Mouse (Mus musculus): ENCODE data around the gene Gzmb.
"Not testable (repeated sequence)": the region's sequence is repeated elsewhere in the genome, so short reads cannot be mapped to it uniquely, and the experiment has no call there.

Gene Gzmb

DNA sequence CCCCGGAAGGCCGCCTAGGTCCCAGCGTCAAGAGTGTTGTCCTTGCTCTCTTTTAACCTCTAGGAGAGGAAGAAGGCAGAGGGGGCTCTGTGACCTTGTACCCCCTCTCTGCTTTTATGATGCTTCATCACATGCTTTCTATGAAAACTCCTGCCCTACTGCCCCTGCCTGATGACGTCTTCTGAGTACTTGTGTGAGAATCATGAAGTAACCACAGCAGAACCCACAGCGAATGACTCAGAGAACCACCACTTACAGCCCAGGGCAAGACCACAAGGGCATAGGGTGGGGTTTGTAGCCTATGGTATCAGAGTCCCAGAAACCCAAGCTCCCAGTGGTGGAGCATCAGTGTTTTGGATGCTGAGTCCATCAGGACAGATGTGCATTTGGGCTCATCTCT lies at the start of gene Gzmb:
Gene Gzmb, minus strand, starts transcription at position 108 of the 400 bp plus-strand sequence.
- no peak for DNase-seq (ENCODE audit: low spot score in 2 of 2)

GRCm38 (mm10) chr14:56311801-56312200 lies 49.7 kb upstream of the Gzmb start:
- not testable (repeated sequence) for DNase-seq (ENCODE audit: low spot score in 2 of 2)

DNA sequence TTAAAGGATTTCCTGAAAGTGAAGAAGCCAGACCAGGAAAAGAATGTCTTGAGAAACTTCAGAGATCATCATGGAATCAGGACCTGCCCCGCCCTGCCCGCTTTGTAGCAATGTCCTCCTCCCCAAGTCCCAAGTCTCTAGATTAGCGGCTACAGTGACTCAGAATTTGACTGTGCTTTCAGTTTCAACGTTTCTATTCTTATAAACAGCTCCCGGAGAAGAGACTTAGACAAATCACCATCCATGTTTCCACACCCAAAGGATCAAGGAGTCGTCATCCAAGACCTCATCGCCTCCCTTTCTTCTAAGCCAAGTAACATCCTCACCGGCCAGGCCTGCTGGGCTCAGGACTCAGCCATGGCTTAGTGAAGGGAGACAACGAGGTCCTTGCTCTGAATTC lies 48.2 kb upstream of the Gzmb start:
- no peak for DNase-seq (ENCODE audit: low spot score in 2 of 2)

DNA sequence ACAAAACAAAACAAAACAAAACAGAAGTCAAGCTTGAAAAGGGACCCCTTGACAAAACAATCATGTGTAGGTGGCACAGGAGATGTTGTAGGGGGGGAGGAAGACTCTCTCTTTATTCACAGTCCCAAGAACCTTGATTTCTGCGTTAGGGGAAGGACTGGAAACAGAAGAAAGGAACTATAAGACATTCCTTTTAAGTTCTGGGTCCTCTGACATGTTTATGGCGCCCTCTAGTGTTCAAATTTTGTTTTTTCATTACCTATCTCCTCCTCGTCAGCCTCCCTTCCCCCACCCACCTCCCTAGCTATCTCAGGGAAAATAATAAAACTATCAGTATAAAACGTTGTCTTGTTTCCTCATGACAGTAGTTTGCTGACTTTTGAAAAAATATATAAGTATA lies 42.1 kb upstream of the Gzmb start:
- DNase-seq (ENCODE audit: low spot score in 2 of 2): no peak

- no peak for DNase-seq (ENCODE audit: low spot score in 2 of 2)
These were observed 41.5 kb upstream of the Gzmb start for GRCm38 (mm10) chr14:56303506-56304025.

DNA sequence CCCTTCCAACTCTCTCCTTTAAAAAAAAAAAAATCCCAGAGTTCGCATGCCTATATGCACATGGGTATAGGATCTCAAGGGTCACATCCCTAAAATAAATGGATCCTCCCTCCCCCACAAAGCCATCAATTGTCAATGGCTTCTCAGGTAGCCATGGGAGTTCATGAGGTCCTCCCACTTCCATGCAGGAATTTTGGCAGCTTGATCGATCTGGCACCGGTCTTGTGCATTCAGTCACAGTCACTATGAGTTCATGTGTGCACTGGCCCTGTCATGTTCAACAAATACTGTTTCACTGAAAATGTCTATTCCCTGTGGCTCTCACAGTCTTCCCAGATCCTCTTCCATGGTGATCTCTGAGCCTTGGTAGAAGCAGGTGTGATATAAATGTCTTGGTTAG lies 40.0 kb upstream of the Gzmb start:
- no peak for DNase-seq (ENCODE audit: low spot score in 2 of 2)

DNA sequence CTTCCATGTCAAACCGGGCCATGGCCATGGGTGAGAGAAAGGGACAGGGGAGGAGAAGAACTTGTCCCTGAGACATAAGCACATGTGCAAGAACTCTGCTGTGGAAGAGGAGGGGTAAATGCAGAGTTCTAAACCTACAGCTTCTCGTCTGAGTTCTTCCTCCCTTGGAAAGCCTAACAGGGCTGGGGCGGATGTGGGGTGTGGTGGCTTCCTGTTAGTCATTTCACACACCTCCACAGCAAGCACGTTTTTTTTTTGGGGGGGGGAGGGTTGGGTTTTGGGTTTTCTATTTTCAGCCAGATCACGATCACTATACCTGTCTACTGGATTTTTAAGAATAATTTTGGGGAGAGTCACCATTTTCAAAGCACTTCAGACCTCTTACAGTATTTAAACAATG lies 34.7 kb upstream of the Gzmb start:
- DNase-seq (ENCODE audit: low spot score in 2 of 2): no peak

- no peak for DNase-seq (ENCODE audit: low spot score in 2 of 2)
These were observed 34.0 kb upstream of the Gzmb start for GRCm38 (mm10) chr14:56296106-56296505.

DNA sequence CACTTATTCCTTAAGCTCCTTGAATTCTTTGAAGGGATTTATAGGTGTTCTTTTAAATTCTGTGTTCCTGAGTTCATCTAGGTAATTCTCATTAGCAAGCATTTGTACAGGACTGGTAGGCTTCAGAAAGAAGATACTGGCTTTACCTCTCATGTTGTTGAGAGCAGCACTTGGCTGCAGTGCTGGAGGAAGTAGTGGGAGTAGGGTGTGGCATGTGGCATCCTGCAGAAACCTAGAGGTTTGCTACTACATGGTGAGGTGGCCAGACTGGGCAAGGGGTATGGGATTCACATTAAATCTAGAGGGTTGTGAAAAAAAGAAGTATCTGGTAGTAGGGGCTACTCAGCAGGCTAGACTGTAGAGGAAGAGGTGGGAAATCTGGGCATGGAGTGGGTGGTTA lies 31.1 kb upstream of the Gzmb start:
- DNase-seq (ENCODE audit: low spot score in 2 of 2): no peak

GRCm38 (mm10) chr14:56288651-56289050 lies 26.6 kb upstream of the Gzmb start:
- DNase-seq (ENCODE audit: low spot score in 2 of 2): no peak

- DNase-seq (ENCODE audit: low spot score in 2 of 2): no peak
These were observed 25.7 kb upstream of the Gzmb start for GRCm38 (mm10) chr14:56287806-56288205.

DNA sequence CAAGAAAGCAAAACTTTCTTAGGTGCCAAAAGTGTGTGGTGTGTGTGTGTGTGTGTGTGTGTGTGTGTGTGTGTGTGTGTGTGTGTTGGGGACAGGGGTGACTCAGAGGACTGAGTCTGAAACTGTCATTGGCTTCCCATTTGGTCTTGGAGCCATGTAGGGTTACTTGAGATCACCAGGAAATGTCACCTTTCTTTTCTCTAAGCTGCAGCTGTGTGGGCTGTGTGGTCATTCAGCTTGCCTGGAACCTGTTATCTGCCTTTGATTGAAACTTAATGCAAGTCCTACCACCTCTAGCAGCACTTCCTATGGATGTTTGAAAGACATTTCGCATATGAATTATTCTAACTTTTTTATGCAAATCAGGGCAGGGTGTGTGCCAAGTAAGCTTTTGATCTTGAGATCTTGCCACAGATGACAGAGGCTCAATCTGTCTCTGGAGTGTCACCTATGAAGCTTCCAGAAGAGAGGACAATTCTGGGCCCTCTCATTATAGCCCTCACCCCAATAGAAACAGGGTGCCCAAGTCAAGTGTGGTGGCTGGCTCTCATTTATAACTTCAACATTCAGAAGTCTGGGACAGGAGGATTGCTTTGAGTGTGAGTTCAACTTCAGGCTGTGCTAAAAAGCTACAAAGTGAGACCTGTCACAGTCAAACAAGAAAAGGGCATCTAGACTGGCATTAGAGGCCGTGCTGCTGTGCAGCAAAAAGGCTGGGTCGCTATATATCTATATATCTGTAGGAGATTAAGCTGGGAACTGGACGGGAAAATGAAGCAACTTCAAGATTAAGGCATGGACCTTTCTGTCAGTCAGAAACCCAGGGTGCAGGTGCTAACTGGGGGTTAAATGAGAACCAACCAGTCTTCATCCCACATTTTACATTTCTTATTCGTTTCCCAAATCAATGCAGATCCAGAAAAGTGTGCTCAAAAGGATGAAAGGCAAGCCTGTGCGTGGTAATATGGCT lies 22.6 kb upstream of the Gzmb start:
- no peak for DNase-seq (ENCODE audit: low spot score in 2 of 2)

DNA sequence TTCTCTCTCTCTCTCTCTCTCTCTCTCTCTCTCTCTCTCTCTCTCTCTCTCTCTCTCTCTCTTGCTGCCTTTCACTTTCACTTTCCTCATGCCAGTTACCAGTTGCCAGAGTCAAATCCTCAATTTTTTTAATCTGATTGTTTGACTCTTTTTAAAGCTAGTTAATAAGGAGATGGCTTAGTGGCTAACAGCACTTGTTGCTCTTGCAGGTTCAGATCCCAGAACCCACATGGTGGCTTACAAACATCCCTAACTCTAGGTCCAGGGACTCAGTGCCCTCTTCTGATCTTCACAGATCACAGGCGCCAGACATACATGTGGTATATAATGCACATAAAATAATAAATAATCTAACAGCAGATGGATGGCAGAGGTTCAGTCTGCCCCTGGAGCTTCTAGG lies 21.8 kb upstream of the Gzmb start:
- DNase-seq (ENCODE audit: low spot score in 2 of 2): no peak

GRCm38 (mm10) chr14:56281090-56281489 lies 19.0 kb upstream of the Gzmb start:
- DNase-seq (ENCODE audit: low spot score in 2 of 2): no peak

GRCm38 (mm10) chr14:56278691-56279090 lies 16.6 kb upstream of the Gzmb start:
- not testable (repeated sequence) for DNase-seq (ENCODE audit: low spot score in 2 of 2)

DNA sequence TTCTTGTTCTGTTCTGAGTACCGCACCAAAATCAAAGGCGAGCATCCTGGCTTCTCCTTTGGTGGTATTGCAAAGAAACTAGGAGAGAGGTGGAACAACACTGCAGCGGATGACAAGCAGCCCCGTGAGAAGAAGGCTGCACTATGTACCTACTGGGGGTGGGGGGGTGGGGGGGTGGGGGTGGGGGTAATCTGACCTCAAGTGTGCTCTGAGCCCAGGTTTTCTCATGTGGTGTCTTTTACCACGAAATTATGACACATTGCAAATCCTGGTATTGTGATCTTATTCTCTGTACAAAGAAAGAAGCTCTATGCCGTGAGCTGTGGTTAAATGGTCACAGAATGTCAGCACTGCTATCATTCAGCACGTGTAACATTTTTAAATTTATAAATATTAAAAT lies 14.0 kb upstream of the Gzmb start:
- DNase-seq (ENCODE audit: low spot score in 2 of 2): not testable (repeated sequence)

DNA sequence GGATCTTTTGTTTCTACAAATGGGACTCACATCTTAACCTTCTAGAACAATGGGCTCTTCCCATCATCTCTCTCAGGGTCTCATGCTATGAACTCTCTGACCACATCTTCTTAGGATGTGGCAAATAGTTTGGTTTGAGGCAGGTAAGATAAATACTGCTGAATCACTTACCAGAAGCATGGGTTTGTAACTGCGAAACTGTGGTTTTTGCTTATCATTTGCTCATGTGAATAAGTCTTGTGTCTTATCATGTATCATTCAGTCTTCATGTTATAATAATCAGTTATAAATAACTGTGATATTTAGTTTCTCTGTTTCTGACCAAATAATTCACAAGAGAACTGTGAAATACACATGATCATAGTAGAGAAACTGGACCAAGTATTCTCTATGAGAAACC lies 4.0 kb upstream of the Gzmb start:
- DNase-seq (ENCODE audit: low spot score in 2 of 2): no peak

GRCm38 (mm10) chr14:56240409-56240808 lies 21.7 kb downstream of the Gzmb start:
- no peak for DNase-seq (ENCODE audit: low spot score in 2 of 2)

GRCm38 (mm10) chr14:56234556-56234955 lies 27.5 kb downstream of the Gzmb start, which contains the start of gene Gzmc:
Gzmc (minus strand) TSS chr14:56234656.
- DNase-seq (ENCODE audit: low spot score in 2 of 2): no peak

- DNase-seq (ENCODE audit: low spot score in 2 of 2): no peak
These were observed 50.7 kb downstream of the Gzmb start, which contains the start of gene Gzmf for GRCm38 (mm10) chr14:56211317-56211716. Gzmf (minus strand) TSS chr14:56211417.

All from right cerebral cortex, adult 2 months (tissue).